Comparison of ENCODE assay signal across 8 mouse cellular contexts in the genomic region with DNA sequence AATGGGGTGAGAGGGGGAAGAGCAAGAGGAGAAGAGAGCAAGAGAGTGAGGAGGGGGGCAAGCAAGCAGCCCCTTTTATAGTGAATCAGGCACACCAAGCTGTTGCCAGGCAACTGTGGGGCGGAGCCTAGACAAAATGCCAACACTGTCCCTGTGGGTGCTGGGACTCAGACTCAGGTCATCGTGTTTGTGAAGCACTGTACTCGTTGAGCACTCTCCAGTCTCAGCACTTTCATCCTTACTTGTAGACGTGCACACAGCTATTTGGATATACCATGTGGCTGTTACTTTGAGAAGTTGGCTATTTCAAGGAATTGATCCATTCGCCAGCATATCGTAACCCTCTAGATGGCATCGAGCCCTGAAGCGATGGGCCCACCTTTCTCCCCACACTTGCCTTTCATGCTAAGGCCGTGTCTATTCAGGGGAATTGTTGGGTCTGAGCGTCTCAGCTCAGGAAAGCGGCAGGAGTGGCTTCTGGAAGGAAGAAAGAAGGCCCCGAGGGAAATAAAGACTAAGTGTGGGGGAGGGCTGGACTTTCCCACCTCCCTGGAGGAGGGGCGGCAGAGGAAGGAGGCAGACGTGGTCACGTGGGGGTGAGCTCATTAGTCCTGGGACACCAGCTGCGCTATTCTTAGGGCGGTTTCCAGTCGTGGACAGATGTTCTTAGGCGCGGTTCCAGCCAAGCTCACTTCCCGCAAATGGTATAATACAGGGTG. TPM values are rescaled to one million over a fixed set of nuclear protein-coding genes. Genes with fewer than 3 reads are reported as not detected.
A peak's percentile ranks its signal among the peaks of the same experiment; 100 is the strongest.
DNase-seq lines count a peak whose midpoint lies in the region; ATAC-seq and TF ChIP-seq lines count a peak whose summit lies in the region.

No protein-coding gene starts in this region.

- WGBS in heart, embryonic 16.5 days = 1% methylated on average over 21 of the region's 21 CpGs
- 3% methylated on average over 21 of the region's 21 CpGs for WGBS in lung, postnatal 0 days
- WGBS in olfactory bulb, adult 2 months = 6% methylated on average over 21 of the region's 21 CpGs

- TF ChIP-seq POLR2A in olfactory bulb, adult 2 months (IDR thresholded peaks at IDR 0.05; ENCODE audit: insufficient read depth, low read depth, low read length) = no peak

- H3K4me1 ChIP-seq in erythroblast, embryonic 14.5 days (ENCODE audit: control insufficient read depth) = peaks cover 31% of the 10 kb centered on the region
- H3K4me1 ChIP-seq in heart, embryonic 16.5 days (ENCODE audit: control insufficient read depth, insufficient read depth, low read length) = peaks cover 70% of the 10 kb centered on the region
- peaks cover 22% of the 10 kb centered on the region for H3K4me1 ChIP-seq in lung, postnatal 0 days (ENCODE audit: insufficient read depth, low read depth, low read length)
- peaks cover 51% of the 10 kb centered on the region for H3K4me1 ChIP-seq in olfactory bulb, adult 2 months (ENCODE audit: control insufficient read depth, insufficient read depth, low read length)

- H3K4me3 ChIP-seq in erythroblast, embryonic 14.5 days (replicated peaks) = peak overlapping the region; percentile 28
- peak overlapping the region; percentile 52 for H3K4me3 ChIP-seq in heart, embryonic 16.5 days (ENCODE audit: low read length)
- peak overlapping the region; percentile 21 for H3K4me3 ChIP-seq in lung, postnatal 0 days (ENCODE audit: low read depth, low read length)
- H3K4me3 ChIP-seq in olfactory bulb, adult 2 months (ENCODE audit: insufficient read depth, low read depth, low read length) = peak overlapping the region; percentile 20; the same call in 1 of the 2 replicates

- peak; percentile 74; the same call in 1 of the 2 replicates for TF ChIP-seq EP300 in lung, postnatal 0 days (IDR thresholded peaks at IDR 0.05)

- H3K27me3 ChIP-seq in erythroblast, embryonic 14.5 days (ENCODE audit: control insufficient read depth) = peaks cover 12% of the 10 kb centered on the region
- no peaks in the 10 kb centered on the region for H3K27me3 ChIP-seq in heart, embryonic 16.5 days (ENCODE audit: control insufficient read depth, insufficient read depth, low read length)
- no peaks in the 10 kb centered on the region for H3K27me3 ChIP-seq in lung, postnatal 0 days (replicated peaks; ENCODE audit: insufficient read depth, low read length)

- ATAC-seq in heart, embryonic 16.5 days (replicated peaks; ENCODE audit: extremely low read depth, insufficient read depth, low FRiP score) = peak; percentile 88
- ATAC-seq in lung, postnatal 0 days = peak; percentile 87

- H3K4me2 ChIP-seq in heart, embryonic 16.5 days (ENCODE audit: low read depth, low read length) = peak overlapping the region; percentile 86
- peak overlapping the region; percentile 55 for H3K4me2 ChIP-seq in lung, postnatal 0 days (replicated peaks; ENCODE audit: low read depth, low read length)

- peak overlapping the region; percentile 81 for H3K9ac ChIP-seq in heart, embryonic 16.5 days (ENCODE audit: low read length)
- H3K9ac ChIP-seq in lung, postnatal 0 days (replicated peaks; ENCODE audit: low read depth) = peak overlapping the region; percentile 58

- H3K27ac ChIP-seq in heart, embryonic 16.5 days (ENCODE audit: low read length) = peak overlapping the region; percentile 100
- H3K27ac ChIP-seq in lung, postnatal 0 days (ENCODE audit: low read length) = peak overlapping the region; percentile 94
- peak overlapping the region; percentile 38 for H3K27ac ChIP-seq in olfactory bulb, adult 2 months (ENCODE audit: insufficient read depth, low read depth, low read length)

- no peaks in the 10 kb centered on the region; the same call in 1 of the 2 replicates for H3K9me3 ChIP-seq in erythroblast, embryonic 14.5 days (ENCODE audit: control insufficient read depth, low read length)
- H3K9me3 ChIP-seq in heart, embryonic 16.5 days (replicated peaks; ENCODE audit: control insufficient read depth, low read length) = no peaks in the 10 kb centered on the region
- no peaks in the 10 kb centered on the region for H3K9me3 ChIP-seq in lung, postnatal 0 days (ENCODE audit: low read length)

- peak; percentile 82 to 86 for DNase-seq in B cell, adult 2 months
- peak; percentile 91 for DNase-seq in adipocyte (ENCODE audit: low spot score)
- DNase-seq in kidney, postnatal 14 days = peak; percentile 90
- peak; percentile 97 for DNase-seq in lung, postnatal 0 days (ENCODE audit: low spot score)
- DNase-seq in urinary bladder, postnatal 25 days (ENCODE audit: low spot score) = peak; percentile 67

- TF ChIP-seq CTCF in lung, postnatal 0 days (IDR thresholded peaks at IDR 0.05) = no peak
- no peak for TF ChIP-seq CTCF in olfactory bulb, adult 2 months (IDR thresholded peaks at IDR 0.05; ENCODE audit: insufficient read depth, low read depth, low read length)

- peaks cover 2% of the 10 kb centered on the region; the same call in 1 of the 2 replicates for H3K36me3 ChIP-seq in erythroblast, embryonic 14.5 days (ENCODE audit: control insufficient read depth)
- peaks cover 7% of the 10 kb centered on the region for H3K36me3 ChIP-seq in heart, embryonic 16.5 days (ENCODE audit: control insufficient read depth, insufficient read depth)
- no peaks in the 10 kb centered on the region; the same call in 1 of the 2 replicates for H3K36me3 ChIP-seq in lung, postnatal 0 days (ENCODE audit: insufficient read depth, low read length)

RNA-seq across cellular contexts. Expression of a gene that starts 16.5 kb away (rescaled TPM):
- polyA plus RNA-seq in erythroblast, embryonic 14.5 days (2012) = 0.83 and 1.2 TPM in 2 replicates
- 42.4 and 48.9 TPM in 2 replicates for polyA plus RNA-seq in heart, embryonic 16.5 days (2015; fragmentation: Nextera tagmentation; extraction: Ambion mirVana)
- 27.1 and 28.6 TPM in 2 replicates for polyA plus RNA-seq in lung, postnatal 0 days (2015; fragmentation: Nextera tagmentation; extraction: Ambion mirVana)
- not detected in 2 replicates for polyA plus RNA-seq in olfactory bulb, adult 2 months (2012; ENCODE audit: insufficient read depth, insufficient read length, low replicate concordance, missing spikeins)

RNA-seq across cellular contexts. Expression of a gene that starts 36.8 kb away (rescaled TPM):
- 0.11 and 0.16 TPM in 2 replicates for polyA plus RNA-seq in erythroblast, embryonic 14.5 days (2012)
- 86.4 and 105 TPM in 2 replicates for polyA plus RNA-seq in heart, embryonic 16.5 days (2015; fragmentation: Nextera tagmentation; extraction: Ambion mirVana)
- 117 and 122 TPM in 2 replicates for polyA plus RNA-seq in lung, postnatal 0 days (2015; fragmentation: Nextera tagmentation; extraction: Ambion mirVana)
- polyA plus RNA-seq in olfactory bulb, adult 2 months (2012; ENCODE audit: insufficient read depth, insufficient read length, low replicate concordance, missing spikeins) = not detected in 2 replicates

Comparison
In these comparisons a context has a peak if more than half of its experiments do, and no peak if none do; other contexts are left out.
1. Peak in every context shown above with its lines: DNase-seq, ATAC-seq, H3K4me3 ChIP-seq and H3K27ac ChIP-seq.
2. H3K27ac ChIP-seq: peak in every context shown above with its lines; median percentile 100 in heart, embryonic 16.5 days; 94 in lung, postnatal 0 days; 38 in olfactory bulb, adult 2 months.
3. RNA of a gene that starts 16.5 kb away (polyA plus RNA-seq): not detected in olfactory bulb, adult 2 months, 42.4 to 48.9 TPM in heart, embryonic 16.5 days and 27.1 to 28.6 TPM in lung, postnatal 0 days; 0.83 to 1.2 TPM in erythroblast, embryonic 14.5 days; every median in the first group is over 10 times any median in the second.
4. RNA of a gene that starts 36.8 kb away (polyA plus RNA-seq): 117 to 122 TPM in lung, postnatal 0 days and 86.4 to 105 TPM in heart, embryonic 16.5 days; 0.11 to 0.16 TPM in erythroblast, embryonic 14.5 days and not detected in olfactory bulb, adult 2 months; every median in the first group is over 10 times any median in the second.